Mouse (Mus musculus) embryonic fibroblast, embryonic 13.5 days (primary cell): ENCODE measurements around the gene Tecpr1.

ENCODE experiments used
- CTCF ChIP-seq: IDR thresholded peaks from 2 replicates; pipeline ENCODE4 v1.5.1; 2011; ENCODE audit warnings: mild to moderate bottlenecking, control low read depth, low read length, moderate library complexity, borderline replicate concordance; ENCODE audit not compliant: insufficient read depth
- POLR2A ChIP-seq: IDR thresholded peaks from 2 replicates; pipeline ENCODE4 v1.6.1; 2011; ENCODE audit warnings: low read depth, mild to moderate bottlenecking, control low read depth, low read length, moderate library complexity

GRCm38 (mm10) chr5:144231410-144231809, 8.0 kb upstream of the Tecpr1 start:
- no peak for TF ChIP-seq POLR2A
- TF ChIP-seq CTCF: no peak
